Mouse (Mus musculus) G1E-ER4 (cell line): ENCODE measurements around the gene Mmp15. TPM values are rescaled to one million over a fixed set of nuclear protein-coding genes. Genes with fewer than 3 reads are reported as not detected.

ENCODE experiments used
- GATA1 ChIP-seq: IDR thresholded peaks from one replicate; pipeline ENCODE4 v1.8.0; 2012; ENCODE audit warnings: low read length, inconsistent platforms
- polyA plus RNA-seq: library from polyadenylated mRNA; stranded (reverse); fragments of >175 nt; gene quantifications from 2 replicates; pipeline ENCODE4 v1.2.3, GENCODE M21; 2012

Mmp15 gene
- polyA plus RNA-seq, 1 experiment: 0.04 TPM

GRCm38 (mm10) chr8:95384501-95384900, 32.4 kb downstream of the Mmp15 start:
- TF ChIP-seq GATA1: no peak

- TF ChIP-seq GATA1: no peak
These were observed 34.0 kb downstream of the Mmp15 start for GRCm38 (mm10) chr8:95386037-95386436.

- no peak for TF ChIP-seq GATA1
These were observed 35.2 kb downstream of the Mmp15 start for GRCm38 (mm10) chr8:95387221-95387620.

GRCm38 (mm10) chr8:95387936-95388335, 35.9 kb downstream of the Mmp15 start:
- no peak for TF ChIP-seq GATA1

GRCm38 (mm10) chr8:95390312-95390711, 38.2 kb downstream of the Mmp15 start:
- TF ChIP-seq GATA1: no peak

GRCm38 (mm10) chr8:95391101-95391500, 39.0 kb downstream of the Mmp15 start:
- no peak for TF ChIP-seq GATA1

- TF ChIP-seq GATA1: no peak
These were observed 40.5 kb downstream of the Mmp15 start for GRCm38 (mm10) chr8:95392604-95393003.

- TF ChIP-seq GATA1: no peak
These were observed 43.3 kb downstream of the Mmp15 start for GRCm38 (mm10) chr8:95395186-95395918.

- no peak for TF ChIP-seq GATA1
These were observed 44.7 kb downstream of the Mmp15 start for GRCm38 (mm10) chr8:95396752-95397151.

GRCm38 (mm10) chr8:95397201-95397600, 45.1 kb downstream of the Mmp15 start:
- no peak for TF ChIP-seq GATA1

GRCm38 (mm10) chr8:95399131-95399530, 47.1 kb downstream of the Mmp15 start:
- no peak for TF ChIP-seq GATA1

- TF ChIP-seq GATA1: no peak
These were observed 49.0 kb downstream of the Mmp15 start for GRCm38 (mm10) chr8:95401091-95401490.

- TF ChIP-seq GATA1: no peak
These were observed 57.5 kb downstream of the Mmp15 start for GRCm38 (mm10) chr8:95409518-95409917.

GRCm38 (mm10) chr8:95411309-95411972, 59.4 kb downstream of the Mmp15 start:
- TF ChIP-seq GATA1: no peak

GRCm38 (mm10) chr8:95422193-95422810, 70.2 kb downstream of the Mmp15 start:
- no peak for TF ChIP-seq GATA1

Other genes with a start within 250 kb of the Mmp15 start
- not detected in 2 replicates for gene Kifc3, start 149.5 kb upstream of the Mmp15 start, polyA plus RNA-seq
- not detected in 2 replicates for gene Cngb1, start 45.7 kb upstream of the Mmp15 start, polyA plus RNA-seq
- not detected in 2 replicates for gene Tepp, start 41.7 kb upstream of the Mmp15 start, polyA plus RNA-seq
- 6.7 and 6.9 TPM in 2 replicates for gene Zfp319, start 20.3 kb upstream of the Mmp15 start, polyA plus RNA-seq
- gene Usb1, start 20.0 kb upstream of the Mmp15 start, polyA plus RNA-seq: 16.0 and 19.1 TPM in 2 replicates
- gene Cfap20, start 82.6 kb downstream of the Mmp15 start, polyA plus RNA-seq: 25.9 and 32.6 TPM in 2 replicates
- gene Csnk2a2, start 137.8 kb downstream of the Mmp15 start, polyA plus RNA-seq: 39.3 and 42.1 TPM in 2 replicates
- not detected in 2 replicates for gene Ccdc113, start 181.8 kb downstream of the Mmp15 start, polyA plus RNA-seq
- not detected in 2 replicates for gene Prss54, start 224.1 kb downstream of the Mmp15 start, polyA plus RNA-seq